Mouse (Mus musculus): ENCODE data around the gene Cyp2j7.
"Not testable (repeated sequence)": the region's sequence is repeated elsewhere in the genome, so short reads cannot be mapped to it uniquely, and the experiment has no call there.

Gene Cyp2j7

DNA sequence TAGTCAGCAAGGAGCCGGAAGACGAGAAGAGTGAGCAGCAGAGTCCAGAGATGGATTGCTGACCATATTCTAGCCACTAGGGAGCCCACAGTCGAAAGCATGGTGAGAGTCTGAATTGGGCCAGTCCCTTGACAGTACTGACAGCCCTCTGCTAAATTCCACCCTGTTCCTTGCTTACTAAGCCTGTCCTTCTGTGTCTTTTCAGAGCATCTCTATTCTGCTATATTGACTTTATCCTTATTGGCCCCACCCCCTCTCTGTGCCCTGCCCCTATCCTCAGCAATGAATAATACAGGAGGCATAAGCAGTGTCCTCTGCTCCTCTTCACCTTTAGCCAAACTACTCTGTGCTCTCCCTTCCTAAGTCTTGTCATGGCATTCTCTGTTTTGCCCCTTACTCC lies at the start of gene Cyp2j7:
Cyp2j7 (minus strand) TSS at position 101 of the 400 bp plus-strand sequence.
- no peak for DNase-seq

DNA sequence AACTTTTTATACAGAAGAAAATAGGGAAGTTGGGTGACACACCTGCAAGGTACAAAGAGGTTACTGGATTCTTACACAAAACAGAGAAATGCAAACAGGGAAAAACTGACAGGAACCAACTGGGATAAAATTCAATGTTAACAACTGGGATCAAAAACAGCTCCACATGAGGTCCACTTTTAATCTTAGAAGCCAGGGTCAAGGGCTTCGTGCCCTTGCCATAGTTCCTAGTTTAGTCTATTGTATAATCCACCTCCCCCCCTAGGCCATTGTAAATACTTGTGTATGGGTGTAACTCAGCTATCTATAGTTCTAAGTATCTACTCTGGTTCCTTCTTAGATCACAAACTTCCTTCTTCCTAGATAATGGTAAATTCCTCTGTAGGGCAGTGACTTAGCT lies 40.4 kb upstream of the Cyp2j7 start:
- DNase-seq = not testable (repeated sequence)

DNA sequence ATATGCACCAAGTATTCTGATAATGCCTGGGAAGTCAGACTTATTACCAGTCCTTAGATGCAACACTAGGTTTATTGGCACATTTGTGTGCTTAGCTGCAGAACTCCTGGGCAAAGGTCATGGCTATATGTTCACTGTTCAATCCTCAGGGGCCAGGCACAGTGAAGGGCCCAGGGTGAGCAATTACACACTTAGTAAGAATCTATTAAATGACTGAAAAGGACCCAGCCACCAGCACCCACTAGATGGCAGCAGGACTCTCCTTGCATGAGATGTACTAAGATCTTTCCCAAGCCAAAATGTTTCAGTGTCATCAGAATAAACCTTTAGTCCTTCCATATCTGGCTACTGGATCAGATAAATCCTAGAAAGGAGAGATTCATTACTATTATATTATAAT lies 37.4 kb upstream of the Cyp2j7 start:
- no peak for DNase-seq

DNA sequence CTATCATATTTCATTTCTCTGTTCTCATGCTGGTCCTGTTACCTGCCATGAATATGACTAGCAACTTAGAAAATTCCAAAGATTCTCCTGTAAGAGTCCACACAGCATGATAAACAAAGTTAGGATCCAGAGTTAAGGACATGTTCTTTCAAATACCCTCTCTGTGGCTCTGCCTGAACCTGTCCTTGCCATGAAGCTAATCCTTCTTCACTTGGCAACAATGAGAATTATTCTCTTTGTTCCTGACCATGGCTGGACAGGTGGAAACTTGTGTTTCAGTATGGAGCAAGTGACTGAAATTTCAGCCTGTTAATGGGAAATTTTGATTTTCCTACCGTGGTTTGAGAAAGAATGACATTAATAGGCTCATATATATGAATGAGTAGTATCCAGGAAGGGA lies 39.8 kb downstream of the Cyp2j7 start:
- no peak for DNase-seq

DNA sequence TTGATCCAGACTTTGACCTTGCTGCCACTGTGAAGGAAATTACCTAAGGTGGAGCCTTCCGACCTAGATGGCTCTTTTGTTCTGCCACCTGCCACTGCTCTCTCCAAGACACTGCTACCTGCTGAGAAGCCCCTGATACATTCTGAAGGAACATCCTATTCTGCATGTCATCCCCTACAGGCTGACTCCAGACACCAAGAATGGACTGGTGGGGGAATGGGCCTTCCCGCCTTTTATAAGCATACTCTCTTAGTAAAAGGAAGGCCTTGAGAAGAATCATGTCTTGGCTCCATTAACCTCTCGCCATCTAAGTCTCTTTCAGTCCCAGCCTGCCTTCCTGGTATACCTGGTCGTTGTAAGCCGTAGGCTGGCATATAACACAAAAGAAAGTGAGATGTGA lies 47.1 kb downstream of the Cyp2j7 start:
- not testable (repeated sequence) for DNase-seq

DNA sequence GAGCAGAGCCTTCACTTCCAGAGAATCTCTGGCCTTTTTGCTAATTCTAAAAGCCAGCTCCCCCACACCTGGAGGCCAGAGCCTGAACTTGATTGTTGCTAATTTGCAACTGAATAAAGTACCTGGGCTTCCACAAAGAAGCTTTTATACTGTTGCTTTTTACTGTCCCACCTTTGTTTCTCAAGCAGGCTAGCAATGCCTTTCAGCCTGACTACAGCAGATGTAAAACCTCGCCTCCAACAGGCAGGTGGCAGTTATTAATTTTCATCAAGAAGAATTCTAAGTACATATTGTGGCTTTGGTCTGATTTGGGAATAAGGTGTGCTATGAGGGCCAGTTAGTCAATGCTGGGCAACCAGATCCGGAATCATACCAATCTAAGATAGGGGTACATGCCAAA lies 47.8 kb downstream of the Cyp2j7 start:
- not testable (repeated sequence) for DNase-seq

DNA sequence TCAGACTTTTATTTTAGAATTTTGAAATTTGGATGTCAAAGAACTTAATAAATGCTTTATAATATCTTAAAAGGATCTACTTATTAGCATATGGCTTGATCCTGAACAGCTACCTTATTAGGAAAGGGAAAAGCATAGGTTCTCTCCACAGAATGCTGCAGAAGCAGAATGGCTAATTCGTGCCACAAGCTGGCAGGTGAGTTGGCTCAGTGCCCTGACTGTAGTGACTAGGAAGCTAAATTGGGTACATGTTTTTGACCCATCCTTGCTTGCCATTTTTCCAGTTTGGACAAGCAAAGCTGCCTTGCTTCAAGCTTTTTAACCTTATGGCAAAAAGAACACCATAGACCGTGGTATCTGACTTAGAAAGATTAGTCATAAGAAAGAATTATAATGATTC lies 48.3 kb downstream of the Cyp2j7 start:
- DNase-seq = not testable (repeated sequence)

DNA sequence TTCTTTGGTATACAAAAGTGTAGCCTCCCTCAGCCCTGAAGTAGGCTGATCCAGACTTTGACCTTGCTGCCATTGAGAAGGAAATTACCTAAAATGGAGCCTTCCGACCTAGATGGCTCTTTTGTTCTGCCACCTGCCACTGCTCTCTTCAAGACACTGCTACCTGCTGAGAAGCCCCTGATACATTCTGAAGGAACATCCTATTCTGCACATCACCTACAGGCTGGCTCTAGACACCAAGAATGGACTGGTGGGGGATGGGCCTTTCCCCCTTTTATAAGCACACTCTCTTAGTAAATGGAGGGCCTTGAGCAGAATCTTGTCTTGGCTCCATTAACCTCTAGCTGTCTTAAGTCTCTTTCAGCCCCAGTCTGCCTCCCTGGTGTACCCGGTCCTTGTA lies 51.7 kb downstream of the Cyp2j7 start:
- DNase-seq = not testable (repeated sequence)

DNA sequence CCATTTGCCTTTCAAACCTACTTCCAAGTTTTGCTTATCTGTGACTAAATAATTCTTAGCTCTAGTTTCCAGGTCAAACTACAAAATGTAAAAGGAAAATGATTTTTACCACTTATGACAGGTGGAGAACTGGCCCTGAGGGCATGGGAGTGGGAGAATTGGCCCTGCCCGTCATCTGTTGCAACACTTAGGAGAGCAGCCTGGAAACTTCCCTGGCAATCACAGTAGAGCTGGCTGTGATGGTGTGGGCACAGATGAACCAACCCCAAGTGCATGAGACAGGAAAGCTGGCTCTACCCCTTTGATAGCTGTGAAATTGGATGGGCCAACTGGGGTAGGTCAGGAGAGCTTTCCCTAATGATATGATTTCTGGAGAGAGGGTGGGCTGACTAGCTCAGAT lies 73.6 kb downstream of the Cyp2j7 start:
- no peak for DNase-seq

DNA sequence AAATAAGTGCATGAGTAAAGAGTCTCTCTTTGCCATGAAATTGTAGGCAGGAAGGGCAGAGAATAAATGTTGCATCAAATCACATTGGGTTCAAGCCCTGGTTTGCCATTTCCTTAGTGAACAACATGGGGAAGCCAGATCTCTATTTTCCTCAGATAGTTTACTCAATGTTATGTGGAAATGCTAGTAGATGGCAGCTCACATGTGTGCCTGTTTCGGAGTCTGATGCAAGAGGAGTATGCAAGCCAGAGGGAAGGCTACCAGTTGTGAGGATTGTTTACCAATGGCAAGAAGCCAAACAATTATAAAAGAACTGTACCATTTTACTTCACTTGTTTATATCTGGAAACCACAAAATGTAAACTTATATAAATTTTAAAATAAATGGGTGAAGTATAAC lies 74.9 kb downstream of the Cyp2j7 start:
- DNase-seq = no peak
